Mouse (Mus musculus): Measurements from ENCODE around the gene Mettl24. TPM values are rescaled to one million over a fixed set of nuclear protein-coding genes. Genes with fewer than 3 reads are reported as not detected.

The Mettl24 gene
- polyA plus RNA-seq, 1 experiment from 2014 or later = 1.9 TPM

GRCm38 (mm10) chr10:40845626-40846025 is 162.5 kb downstream of the Mettl24 start:
- DNase-seq (ENCODE audit: low spot score) = no peak
- no peak overlapping the region for H3K27ac ChIP-seq (replicated peaks)
- TF ChIP-seq CTCF (IDR thresholded peaks at IDR 0.05; ENCODE audit: low read depth) (no peak), EP300 (optimal IDR thresholded peaks at IDR 0.05) (no peak)
- no peaks in the 10 kb centered on the region for H3K4me1 ChIP-seq (replicated peaks; ENCODE audit: control insufficient read depth, insufficient read depth)
- H3K9me3 ChIP-seq (ENCODE audit: control insufficient read depth, low read length) = no peaks in the 10 kb centered on the region
- no peak for ATAC-seq (ENCODE audit: low FRiP score, low TSS enrichment)
- H3K9ac ChIP-seq (ENCODE audit: low read length) = no peak overlapping the region
- peaks cover 16% of the 10 kb centered on the region for H3K36me3 ChIP-seq (ENCODE audit: control insufficient read depth, insufficient read depth, low read length)
- no peak overlapping the region for H3K4me2 ChIP-seq (replicated peaks; ENCODE audit: low read depth)
- 82% methylated on average over 6 of the region's 6 CpGs for WGBS
- H3K27me3 ChIP-seq (ENCODE audit: control insufficient read depth, insufficient read depth, low read length) = no peaks in the 10 kb centered on the region
- H3K4me3 ChIP-seq (ENCODE audit: low read depth, low read length) = no peak overlapping the region

GRCm38 (mm10) chr10:40847176-40847874 is 164.2 kb downstream of the Mettl24 start:
- peaks cover 17% of the 10 kb centered on the region for H3K36me3 ChIP-seq (ENCODE audit: control insufficient read depth, insufficient read depth, low read length)
- TF ChIP-seq CTCF (IDR thresholded peaks at IDR 0.05; ENCODE audit: low read depth) (no peak), EP300 (optimal IDR thresholded peaks at IDR 0.05) (no peak)
- no peaks in the 10 kb centered on the region for H3K4me1 ChIP-seq (replicated peaks; ENCODE audit: control insufficient read depth, insufficient read depth)
- 91% methylated on average over 10 of the region's 10 CpGs for WGBS
- no peak overlapping the region for H3K27ac ChIP-seq (replicated peaks)
- ATAC-seq (ENCODE audit: low FRiP score, low TSS enrichment) (no peak), DNase-seq (ENCODE audit: low spot score) (no peak)
- H3K9me3 ChIP-seq (ENCODE audit: control insufficient read depth, low read length) = no peaks in the 10 kb centered on the region
- H3K27me3 ChIP-seq (ENCODE audit: control insufficient read depth, insufficient read depth, low read length) = no peaks in the 10 kb centered on the region
- H3K4me3 ChIP-seq (ENCODE audit: low read depth, low read length) = no peak overlapping the region
- no peak overlapping the region for H3K9ac ChIP-seq (ENCODE audit: low read length)
- no peak overlapping the region for H3K4me2 ChIP-seq (replicated peaks; ENCODE audit: low read depth)

- Histone ChIP-seq H3K9me3 (ENCODE audit: control insufficient read depth, low read length) (no peaks in the 10 kb centered on the region), H3K27me3 (ENCODE audit: control insufficient read depth, insufficient read depth, low read length) (no peaks in the 10 kb centered on the region), H3K9ac (ENCODE audit: low read length) (no peak overlapping the region), H3K27ac (replicated peaks) (no peak overlapping the region), H3K4me3 (ENCODE audit: low read depth, low read length) (no peak overlapping the region), H3K36me3 (ENCODE audit: control insufficient read depth, insufficient read depth, low read length) (peaks cover 13% of the 10 kb centered on the region), H3K4me1 (replicated peaks; ENCODE audit: control insufficient read depth, insufficient read depth) (no peaks in the 10 kb centered on the region), H3K4me2 (replicated peaks; ENCODE audit: low read depth) (no peak overlapping the region)
- ATAC-seq (ENCODE audit: low FRiP score, low TSS enrichment) (no peak), DNase-seq (ENCODE audit: low spot score) (no peak)
- TF ChIP-seq CTCF (IDR thresholded peaks at IDR 0.05; ENCODE audit: low read depth) (no peak), EP300 (optimal IDR thresholded peaks at IDR 0.05) (no peak)
- WGBS = 84% methylated on average over 2 of the region's 2 CpGs
Observed at GRCm38 (mm10) chr10:40850644-40851043, 167.6 kb downstream of the Mettl24 start.

GRCm38 (mm10) chr10:40851138-40851537 is 168.1 kb downstream of the Mettl24 start:
- Histone ChIP-seq H3K36me3 (ENCODE audit: control insufficient read depth, insufficient read depth, low read length) (peaks cover 13% of the 10 kb centered on the region), H3K4me2 (replicated peaks; ENCODE audit: low read depth) (no peak overlapping the region), H3K27me3 (ENCODE audit: control insufficient read depth, insufficient read depth, low read length) (no peaks in the 10 kb centered on the region), H3K27ac (replicated peaks) (no peak overlapping the region), H3K9me3 (ENCODE audit: control insufficient read depth, low read length) (no peaks in the 10 kb centered on the region), H3K4me1 (replicated peaks; ENCODE audit: control insufficient read depth, insufficient read depth) (no peaks in the 10 kb centered on the region), H3K4me3 (ENCODE audit: low read depth, low read length) (no peak overlapping the region), H3K9ac (ENCODE audit: low read length) (no peak overlapping the region)
- no peak for DNase-seq (ENCODE audit: low spot score)
- TF ChIP-seq EP300 (optimal IDR thresholded peaks at IDR 0.05) = no peak
- TF ChIP-seq CTCF (IDR thresholded peaks at IDR 0.05; ENCODE audit: low read depth) = no peak
- no peak for ATAC-seq (ENCODE audit: low FRiP score, low TSS enrichment)

GRCm38 (mm10) chr10:40855616-40856015 is 172.5 kb downstream of the Mettl24 start:
- no peak for TF ChIP-seq CTCF (IDR thresholded peaks at IDR 0.05; ENCODE audit: low read depth)
- TF ChIP-seq EP300 (optimal IDR thresholded peaks at IDR 0.05) = no peak
- no peaks in the 10 kb centered on the region for H3K4me1 ChIP-seq (replicated peaks; ENCODE audit: control insufficient read depth, insufficient read depth)

GRCm38 (mm10) chr10:40856703-40857102 is 173.6 kb downstream of the Mettl24 start:
- 91% methylated on average over 7 of the region's 7 CpGs for WGBS
- no peak for ATAC-seq (ENCODE audit: low FRiP score, low TSS enrichment)
- Histone ChIP-seq H3K4me3 (ENCODE audit: low read depth, low read length) (no peak overlapping the region), H3K27me3 (ENCODE audit: control insufficient read depth, insufficient read depth, low read length) (no peaks in the 10 kb centered on the region), H3K9me3 (ENCODE audit: control insufficient read depth, low read length) (no peaks in the 10 kb centered on the region), H3K36me3 (ENCODE audit: control insufficient read depth, insufficient read depth, low read length) (0 out of 2 replicates have a peak, but pooled peaks cover 2% of the 10 kb centered on the region), H3K4me1 (replicated peaks; ENCODE audit: control insufficient read depth, insufficient read depth) (no peaks in the 10 kb centered on the region), H3K4me2 (replicated peaks; ENCODE audit: low read depth) (no peak overlapping the region), H3K9ac (ENCODE audit: low read length) (no peak overlapping the region), H3K27ac (replicated peaks) (no peak overlapping the region)
- DNase-seq (ENCODE audit: low spot score) = no peak
- TF ChIP-seq EP300 (optimal IDR thresholded peaks at IDR 0.05) = no peak
- TF ChIP-seq CTCF (IDR thresholded peaks at IDR 0.05; ENCODE audit: low read depth) = no peak

More at GRCm38 (mm10) chr10:40855616-40856015, 172.5 kb downstream of the Mettl24 start:
- no peak overlapping the region for H3K27ac ChIP-seq (replicated peaks)
- ATAC-seq (ENCODE audit: low FRiP score, low TSS enrichment) = no peak
- no peak overlapping the region for H3K4me3 ChIP-seq (ENCODE audit: low read depth, low read length)
- no peaks in the 10 kb centered on the region for H3K27me3 ChIP-seq (ENCODE audit: control insufficient read depth, insufficient read depth, low read length)
- no peaks in the 10 kb centered on the region for H3K9me3 ChIP-seq (ENCODE audit: control insufficient read depth, low read length)
- no peak overlapping the region for H3K4me2 ChIP-seq (replicated peaks; ENCODE audit: low read depth)
- no peak for DNase-seq (ENCODE audit: low spot score)
- WGBS = 68% methylated on average over 2 of the region's 2 CpGs
- no peak overlapping the region for H3K9ac ChIP-seq (ENCODE audit: low read length)
- H3K36me3 ChIP-seq (ENCODE audit: control insufficient read depth, insufficient read depth, low read length) = 0 out of 2 replicates have a peak, but pooled peaks cover 2% of the 10 kb centered on the region
